Mouse (Mus musculus) intestine, embryonic 16.5 days (tissue): ENCODE data around the gene 0610030E20Rik. TPM values are rescaled to one million over a fixed set of nuclear protein-coding genes. Genes with fewer than 3 reads are reported as not detected.
A peak's percentile ranks its signal among the peaks of the same experiment; 100 is the strongest.

Source experiments
- ATAC-seq: fragments of 200-750 bp; cut with Nextera tagmentation; 2 replicates; pipeline ENCODE4 v1.8.0; 2017; ENCODE audit warnings: moderate TSS enrichment, moderate library complexity
- H3K27ac ChIP-seq: fragments of 300-500 bp; sonication (generic); 2 replicates; pipeline ENCODE4 v1.5.1; 2014; ENCODE audit warnings: mild to moderate bottlenecking, low read length
- H3K27me3 ChIP-seq: fragments of 300-500 bp; sonication (generic); replicated peaks from 2 replicates; pipeline ENCODE4 v1.6.1; 2014; ENCODE audit warnings: low read length, control low read depth, mixed read lengths; ENCODE audit not compliant: control insufficient read depth, insufficient read depth
- H3K36me3 ChIP-seq: fragments of 300-500 bp; sonication (generic); 2 replicates; pipeline ENCODE4 v1.6.1; 2014; ENCODE audit warnings: low read length, control low read depth; ENCODE audit not compliant: control insufficient read depth, insufficient read depth
- H3K4me1 ChIP-seq: fragments of 300-500 bp; sonication (generic); 2 replicates; pipeline ENCODE4 v1.6.1; 2014; ENCODE audit warnings: low read length, control low read depth, mixed read lengths; ENCODE audit not compliant: control insufficient read depth, insufficient read depth
- H3K4me2 ChIP-seq: fragments of 300-500 bp; sonication (generic); 2 replicates; pipeline ENCODE4 v1.6.1; 2014; ENCODE audit warnings: low read depth, low read length, control low read depth
- H3K4me3 ChIP-seq: fragments of 300-500 bp; sonication (generic); 2 replicates; pipeline ENCODE4 v1.5.1; 2014; ENCODE audit warnings: mild to moderate bottlenecking, low read length
- H3K9ac ChIP-seq: fragments of 300-500 bp; sonication (generic); 2 replicates; pipeline ENCODE4 v1.6.1; 2014; ENCODE audit warnings: low read depth, low read length
- H3K9me3 ChIP-seq: fragments of 300-500 bp; sonication (generic); 2 replicates; pipeline ENCODE4 v1.6.1; 2016; ENCODE audit warnings: low read length, control low read depth; ENCODE audit not compliant: control insufficient read depth
- WGBS: fragments of 180-500 bp; shearing (Covaris S2); extraction: QIAGEN DNeasy Blood & Tissue Kit; methylation state at CpG from one replicate; pipeline ENCODE4 v1.1.7; 2014; 5-methylcytosine and 5-hydroxymethylcytosine counted together
- polyA plus RNA-seq: library from polyadenylated mRNA; unstranded; fragments of >200 nt; fragmentation: Nextera tagmentation; extraction: Ambion mirVana; gene quantifications from 2 replicates; pipeline ENCODE4 v1.2.1, GENCODE M21; 2015

Gene 0610030E20Rik
- polyA plus RNA-seq, 1 experiment from 2014 or later: 27.6 TPM

DNA sequence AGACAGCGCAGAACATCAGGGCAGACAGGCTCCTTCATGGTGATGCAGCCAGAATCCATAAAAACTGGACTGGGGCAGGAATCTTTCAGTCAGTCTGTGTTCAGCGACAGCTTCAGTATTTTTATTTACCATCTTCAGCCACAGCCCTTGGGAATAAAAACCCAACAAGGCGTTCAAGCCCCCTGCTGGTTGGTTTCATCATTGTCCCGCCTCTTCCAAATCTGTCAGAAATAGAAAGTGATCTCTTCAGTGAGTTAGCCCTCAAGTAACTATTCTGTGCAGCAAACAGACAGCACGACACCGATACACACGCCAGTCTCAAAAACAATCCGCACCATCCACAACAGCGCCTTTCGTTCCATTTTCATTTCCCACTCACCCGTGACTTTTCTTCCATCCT, 28.1 kb upstream of the 0610030E20Rik start:
- no peaks in the 10 kb centered on the region for H3K4me1 ChIP-seq

DNA sequence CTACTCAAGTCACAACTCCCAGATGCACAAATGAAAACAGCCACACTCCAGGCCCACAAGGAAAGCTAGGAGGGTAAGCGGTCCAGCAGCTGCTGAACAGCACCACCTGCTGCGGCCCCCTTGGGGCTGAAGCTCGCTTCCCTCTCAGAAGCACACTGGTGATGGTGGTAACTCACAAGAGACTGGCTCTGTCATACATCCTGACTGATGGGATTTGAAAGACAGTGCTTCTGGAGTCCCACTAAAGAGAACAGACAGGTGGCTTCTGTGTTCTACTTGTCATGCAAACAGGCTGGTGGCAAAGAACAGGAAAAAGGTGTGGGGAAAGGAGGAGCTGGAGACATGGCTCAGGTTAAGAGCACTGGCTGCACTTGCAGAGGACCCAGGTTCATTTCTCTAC, 24.2 kb upstream of the 0610030E20Rik start:
- WGBS: 93% methylated on average over 3 of the region's 3 CpGs
- no peak overlapping the region for H3K4me2 ChIP-seq
- no peak overlapping the region for H3K9ac ChIP-seq
- H3K9me3 ChIP-seq: no peaks in the 10 kb centered on the region
- H3K27me3 ChIP-seq: no peaks in the 10 kb centered on the region
- no peak overlapping the region for H3K4me3 ChIP-seq
- 0 out of 2 replicates have a peak, but pooled peaks cover 8% of the 10 kb centered on the region for H3K36me3 ChIP-seq
- H3K4me1 ChIP-seq: no peaks in the 10 kb centered on the region
- no peak overlapping the region for H3K27ac ChIP-seq
- ATAC-seq: no peak

More for the DNA sequence above, 28.1 kb upstream of the 0610030E20Rik start:
- Histone ChIP-seq H3K4me3 (no peak overlapping the region), H3K9ac (no peak overlapping the region), H3K27ac (no peak overlapping the region), H3K4me2 (no peak overlapping the region), H3K36me3 (peaks cover 8% of the 10 kb centered on the region; the same call in 1 of the 2 replicates), H3K27me3 (no peaks in the 10 kb centered on the region), H3K9me3 (no peaks in the 10 kb centered on the region)
- no peak for ATAC-seq
- 78% methylated on average over 11 of the region's 11 CpGs for WGBS

DNA sequence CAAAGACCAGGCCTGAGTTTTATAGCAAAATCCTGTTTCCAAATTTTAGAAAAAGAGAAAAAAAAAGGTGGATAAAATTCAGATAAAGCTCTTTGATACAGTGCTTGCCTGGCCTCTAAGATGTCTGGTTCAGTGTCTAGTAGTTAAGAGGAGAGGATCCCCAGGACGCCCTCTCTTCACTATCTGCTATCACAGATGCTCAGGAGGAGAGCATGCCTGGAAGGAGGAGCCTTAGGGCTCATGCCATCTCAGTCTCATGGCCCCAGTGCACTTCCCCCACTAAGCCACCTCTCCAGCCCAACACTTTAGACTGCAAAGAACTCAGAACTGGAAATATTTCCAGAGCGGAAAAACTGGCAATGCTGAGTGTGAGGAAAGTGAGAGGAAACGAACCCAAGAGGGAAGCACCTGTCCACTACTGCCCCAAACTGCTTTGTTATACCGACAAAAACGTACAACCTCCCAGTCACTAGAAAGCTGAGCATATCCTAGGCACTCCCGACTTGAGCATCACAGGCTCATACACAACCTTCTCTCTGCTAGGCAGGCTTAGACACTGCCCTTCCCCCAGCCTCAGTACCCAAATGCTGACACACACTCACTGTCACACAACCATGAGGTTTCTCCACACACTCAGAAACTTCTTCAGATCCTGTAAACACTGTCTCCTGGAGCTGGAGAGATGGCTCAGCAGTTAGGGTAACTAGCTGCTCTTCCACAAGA, 23.2 kb upstream of the 0610030E20Rik start:
- no peaks in the 10 kb centered on the region for H3K4me1 ChIP-seq
- no peaks in the 10 kb centered on the region for H3K27me3 ChIP-seq
- H3K27ac ChIP-seq: no peak overlapping the region
- no peak overlapping the region for H3K4me3 ChIP-seq
- H3K9ac ChIP-seq: no peak overlapping the region
- WGBS: 90% methylated on average over 6 of the region's 6 CpGs
- ATAC-seq: peak; percentile 40; the same call in 1 of the 2 replicates
- 0 out of 2 replicates have a peak, but pooled peaks cover 8% of the 10 kb centered on the region for H3K36me3 ChIP-seq
- H3K9me3 ChIP-seq: no peaks in the 10 kb centered on the region
- no peak overlapping the region for H3K4me2 ChIP-seq

DNA sequence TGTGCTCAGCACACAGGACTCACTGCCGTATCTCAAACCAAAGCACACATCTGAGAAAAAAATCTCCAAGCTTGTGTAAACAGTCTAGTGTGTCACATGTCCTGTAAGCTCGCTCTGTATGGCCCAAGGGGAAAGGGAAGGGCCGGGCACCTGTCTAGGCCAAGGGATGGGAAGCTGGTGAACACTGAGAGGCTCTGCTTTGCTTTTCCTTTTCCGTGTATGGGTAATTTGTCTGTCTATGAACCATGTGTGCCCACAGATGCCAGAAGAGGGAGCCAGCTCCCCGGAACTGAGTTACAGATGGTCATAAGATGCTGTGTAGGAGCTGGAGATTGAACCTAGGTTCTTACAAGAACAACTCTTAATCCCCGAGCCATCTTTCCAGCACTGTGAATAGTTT, 20.8 kb upstream of the 0610030E20Rik start:
- ATAC-seq: peak; percentile 62
- no peak overlapping the region for H3K4me3 ChIP-seq
- H3K27me3 ChIP-seq: no peaks in the 10 kb centered on the region
- H3K4me1 ChIP-seq: no peaks in the 10 kb centered on the region
- WGBS: 59% methylated on average over 6 of the region's 6 CpGs
- no peak overlapping the region for H3K4me2 ChIP-seq
- no peak overlapping the region for H3K27ac ChIP-seq
- H3K9ac ChIP-seq: no peak overlapping the region
- H3K36me3 ChIP-seq: 0 out of 2 replicates have a peak, but pooled peaks cover 4% of the 10 kb centered on the region
- no peaks in the 10 kb centered on the region for H3K9me3 ChIP-seq

DNA sequence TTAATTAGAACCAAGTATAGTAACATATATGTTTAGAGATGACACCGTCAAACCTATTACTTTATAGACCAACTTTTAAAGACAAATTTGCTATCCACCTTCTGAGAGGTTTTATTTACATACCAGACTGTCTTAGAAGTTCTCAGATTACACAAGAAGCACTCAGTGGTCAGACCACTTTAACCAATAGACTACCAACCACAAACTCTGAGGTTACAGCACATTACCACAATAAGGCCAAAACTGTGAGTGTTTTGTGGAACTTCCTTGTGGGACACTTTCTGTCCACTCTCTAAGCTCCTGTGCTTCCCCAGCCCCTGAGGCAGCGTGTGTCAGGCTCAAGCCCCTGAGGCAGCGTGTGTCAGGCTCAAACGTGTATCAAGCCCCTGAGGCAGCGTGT, 18.1 kb upstream of the 0610030E20Rik start:
- no peak overlapping the region for H3K9ac ChIP-seq
- no peaks in the 10 kb centered on the region for H3K36me3 ChIP-seq
- no peak overlapping the region for H3K4me3 ChIP-seq
- WGBS: 83% methylated on average over 5 of the region's 5 CpGs
- H3K4me2 ChIP-seq: no peak overlapping the region
- no peaks in the 10 kb centered on the region for H3K27me3 ChIP-seq
- no peak for ATAC-seq
- H3K4me1 ChIP-seq: no peaks in the 10 kb centered on the region
- no peak overlapping the region for H3K27ac ChIP-seq
- no peaks in the 10 kb centered on the region for H3K9me3 ChIP-seq

DNA sequence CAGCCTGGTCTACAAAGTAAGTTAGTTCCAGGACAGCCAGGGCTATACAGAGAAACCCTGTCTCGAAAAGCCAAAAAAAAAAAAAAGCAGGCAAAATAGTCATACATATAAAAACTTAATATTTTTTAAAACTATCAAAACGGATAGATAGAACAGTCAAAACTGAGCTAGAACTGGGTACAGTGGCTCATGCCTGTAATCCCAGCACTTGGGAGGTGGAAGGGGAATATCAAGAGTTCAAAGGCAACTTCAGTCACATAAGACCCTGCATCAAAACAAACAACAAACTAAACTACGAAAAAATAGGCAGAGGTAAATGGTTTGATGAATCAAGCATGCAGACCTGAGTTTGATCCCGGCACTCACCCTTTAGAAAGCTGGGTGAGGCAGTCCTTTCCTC, 17.0 kb upstream of the 0610030E20Rik start:
- whole genome bisulfite sequencing: 85% methylated on average over 4 of the region's 4 CpGs
- Histone ChIP-seq H3K9ac (no peak overlapping the region), H3K4me1 (no peaks in the 10 kb centered on the region), H3K4me3 (no peak overlapping the region), H3K9me3 (no peaks in the 10 kb centered on the region), H3K27ac (no peak overlapping the region), H3K4me2 (no peak overlapping the region), H3K36me3 (no peaks in the 10 kb centered on the region), H3K27me3 (no peaks in the 10 kb centered on the region)
- ATAC-seq: no peak

DNA sequence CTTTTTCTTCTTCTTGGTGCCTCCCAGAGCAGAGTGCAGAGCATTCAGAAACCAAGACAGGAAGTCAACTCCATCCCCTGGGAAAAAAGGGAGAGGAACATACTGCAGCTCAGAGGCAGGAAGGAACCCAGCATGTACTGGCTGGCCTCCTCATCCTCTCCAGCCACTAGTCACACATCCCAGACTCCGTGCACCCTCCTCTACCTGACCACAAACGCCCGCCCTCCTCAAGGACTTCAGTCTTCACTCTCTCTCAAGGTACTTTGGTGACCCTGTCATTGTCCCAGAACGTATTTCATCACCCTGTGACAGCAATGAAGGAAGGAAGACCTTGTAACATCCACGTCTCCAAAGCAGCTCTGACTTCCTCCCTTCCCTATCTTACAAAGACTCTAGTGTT, 14.0 kb upstream of the 0610030E20Rik start:
- H3K27me3 ChIP-seq: no peaks in the 10 kb centered on the region
- no peak overlapping the region for H3K9ac ChIP-seq
- 75% methylated on average over 5 of the region's 5 CpGs for WGBS
- no peaks in the 10 kb centered on the region for H3K4me1 ChIP-seq
- no peak overlapping the region for H3K27ac ChIP-seq
- no peaks in the 10 kb centered on the region for H3K9me3 ChIP-seq
- H3K36me3 ChIP-seq: peaks cover 14% of the 10 kb centered on the region
- H3K4me2 ChIP-seq: no peak overlapping the region
- no peak overlapping the region for H3K4me3 ChIP-seq
- no peak for ATAC-seq

DNA sequence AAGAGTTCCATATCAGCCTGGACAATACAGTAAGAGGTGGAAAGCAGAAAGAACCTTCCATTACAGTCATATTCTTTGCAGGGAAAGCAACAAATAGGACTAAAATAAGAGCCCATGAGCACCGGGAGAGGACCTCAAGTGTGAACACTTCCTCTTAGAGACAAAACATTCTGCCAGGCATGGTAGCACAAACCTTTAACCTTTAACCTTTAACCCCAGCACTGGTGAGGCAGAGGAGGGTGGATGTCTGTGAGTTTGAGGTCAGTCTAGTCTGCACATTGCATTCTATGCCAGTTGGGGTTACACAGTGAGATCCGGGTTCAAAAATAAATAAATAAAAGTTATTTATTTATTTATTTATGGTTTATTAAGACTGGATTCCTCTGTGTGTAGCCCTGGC, 6.6 kb upstream of the 0610030E20Rik start:
- no peak for ATAC-seq
- H3K27me3 ChIP-seq: no peaks in the 10 kb centered on the region
- no peak overlapping the region for H3K9ac ChIP-seq
- no peak overlapping the region for H3K4me3 ChIP-seq
- H3K36me3 ChIP-seq: peaks cover 12% of the 10 kb centered on the region
- no peak overlapping the region for H3K27ac ChIP-seq
- WGBS: 53% methylated on average over 2 of the region's 2 CpGs
- no peak overlapping the region for H3K4me2 ChIP-seq
- no peaks in the 10 kb centered on the region for H3K9me3 ChIP-seq
- H3K4me1 ChIP-seq: peaks cover 9% of the 10 kb centered on the region

DNA sequence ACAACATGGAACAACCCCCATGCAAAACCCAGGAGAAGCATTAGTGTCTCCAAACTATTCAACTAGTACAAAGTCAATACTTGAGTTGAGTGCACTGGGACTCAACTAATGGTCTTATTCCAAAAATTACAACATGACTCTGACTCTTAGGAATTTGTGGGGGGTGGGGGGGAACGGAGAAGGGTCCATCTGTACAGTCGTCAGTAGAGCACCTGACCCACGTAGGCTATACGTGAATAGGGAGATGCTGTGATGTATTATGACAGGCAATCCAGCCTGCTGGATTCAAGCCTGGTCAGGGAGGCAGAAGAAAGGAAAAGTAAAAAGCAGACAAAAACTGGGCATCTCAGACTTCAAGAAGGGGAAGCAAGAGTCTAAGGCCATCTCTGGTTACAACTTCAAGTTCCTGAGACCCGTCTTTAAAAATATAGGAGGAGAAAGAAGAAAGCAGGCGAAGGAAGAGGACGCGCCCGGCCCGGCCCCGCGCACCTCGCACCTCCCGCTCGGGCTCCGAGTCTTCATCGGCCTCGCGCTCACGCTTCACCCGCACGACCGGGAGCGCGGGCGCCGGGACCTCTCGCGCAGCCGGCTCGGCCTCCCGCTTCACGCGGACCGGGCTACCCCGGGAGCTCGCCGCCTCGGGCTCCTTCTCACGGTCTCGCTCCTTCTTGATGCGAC, 2.6 kb upstream of the 0610030E20Rik start:
- Histone ChIP-seq H3K27me3 (no peaks in the 10 kb centered on the region), H3K4me1 (peaks cover 20% of the 10 kb centered on the region), H3K9me3 (no peaks in the 10 kb centered on the region), H3K4me2 (peak overlapping the region; percentile 94), H3K27ac (peak overlapping the region; percentile 61), H3K4me3 (peak overlapping the region; percentile 93), H3K9ac (peak overlapping the region; percentile 89), H3K36me3 (peaks cover 5% of the 10 kb centered on the region; the same call in 1 of the 2 replicates)
- under 1% methylated on average over 42 of the region's 42 CpGs for WGBS
- peak; percentile 61 for ATAC-seq
